In genomic region chr6:124375435-124375884, GRCm38 (mm10) we compare ENCODE assay signal across 9 mouse cellular contexts. TPM values are rescaled to one million over a fixed set of nuclear protein-coding genes. Genes with fewer than 3 reads are reported as not detected.
DNase-seq lines count a peak whose midpoint lies in the region; ATAC-seq and TF ChIP-seq lines count a peak whose summit lies in the region.
"Had no signal": no experiment of that assay in that cellular context is flagged by ENCODE, and none has a peak within 500 bp of the region (broad histone marks: within the 10 kb centered on the region; RNA-seq: fewer than 3 reads in every experiment).

No protein-coding gene starts in this region.

- H3K9ac ChIP-seq in forebrain, embryonic 12.5 days, result no peak overlapping the region
- H3K9ac ChIP-seq in forebrain, postnatal 0 days, result no peak overlapping the region
- H3K9ac ChIP-seq: limb, embryonic 15.5 days had no signal

- peak; percentile 67 for DNase-seq in c-Kit-positive CD71-positive TER-119-negative erythroid progenitor cells, embryonic 14.5 days (ENCODE audit: low read depth)
- DNase-seq in kidney, postnatal 36 days, result peak; percentile 25 to 33
- DNase-seq in skeletal muscle tissue, adult 2 months (ENCODE audit: low read depth, low spot score), result peak; percentile 69
- DNase-seq in cerebellum, adult 11 months, result no peak
- no peak for DNase-seq in urinary bladder, postnatal 4 days (ENCODE audit: low spot score in 2 of 2)
- DNase-seq in forebrain, postnatal 0 days, result no peak

- peak; percentile 93 for ATAC-seq in CD4-positive, CD25-positive, alpha-beta regulatory T cell, adult 4 months
- no peak for ATAC-seq in forebrain, embryonic 12.5 days (ENCODE audit: low FRiP score)
- no peak for ATAC-seq in forebrain, postnatal 0 days

- H3K27ac ChIP-seq in forebrain, embryonic 12.5 days, result no peak overlapping the region
- H3K27ac ChIP-seq in forebrain, postnatal 0 days (ENCODE audit: low read depth, low read length), result no peak overlapping the region
- H3K27ac ChIP-seq: limb, embryonic 15.5 days had no signal

- TF ChIP-seq CTCF in forebrain, postnatal 0 days (IDR thresholded peaks at IDR 0.05; ENCODE audit: low read depth), result no peak

- H3K27me3 ChIP-seq in forebrain, embryonic 12.5 days, result no peaks in the 10 kb centered on the region
- no peaks in the 10 kb centered on the region for H3K27me3 ChIP-seq in forebrain, postnatal 0 days (ENCODE audit: insufficient read depth, low read length)
- H3K27me3 ChIP-seq: limb, embryonic 15.5 days had no signal

- H3K4me1 ChIP-seq in forebrain, embryonic 12.5 days, result no peaks in the 10 kb centered on the region
- no peaks in the 10 kb centered on the region for H3K4me1 ChIP-seq in forebrain, postnatal 0 days (ENCODE audit: insufficient read depth)
- H3K4me1 ChIP-seq: limb, embryonic 15.5 days had no signal

- no peaks in the 10 kb centered on the region for H3K9me3 ChIP-seq in forebrain, embryonic 12.5 days
- H3K9me3 ChIP-seq in forebrain, postnatal 0 days (ENCODE audit: low read length), result no peaks in the 10 kb centered on the region
- H3K9me3 ChIP-seq: limb, embryonic 15.5 days had no signal

- H3K4me2 ChIP-seq in forebrain, embryonic 12.5 days, result no peak overlapping the region
- no peak overlapping the region for H3K4me2 ChIP-seq in forebrain, postnatal 0 days (ENCODE audit: low read depth)
- H3K4me2 ChIP-seq: limb, embryonic 15.5 days had no signal

- 91% methylated on average over 11 of the region's 11 CpGs for WGBS in forebrain, embryonic 12.5 days
- 87% methylated on average over 11 of the region's 11 CpGs for WGBS in forebrain, postnatal 0 days

- H3K36me3 ChIP-seq in forebrain, embryonic 12.5 days (replicated peaks), result no peaks in the 10 kb centered on the region
- H3K36me3 ChIP-seq in forebrain, postnatal 0 days (ENCODE audit: insufficient read depth), result no peaks in the 10 kb centered on the region
- H3K36me3 ChIP-seq: limb, embryonic 15.5 days had no signal

- no peak overlapping the region for H3K4me3 ChIP-seq in forebrain, embryonic 12.5 days (replicated peaks)
- H3K4me3 ChIP-seq in forebrain, postnatal 0 days (ENCODE audit: low read depth, low read length), result no peak overlapping the region
- H3K4me3 ChIP-seq: limb, embryonic 15.5 days had no signal

RNA-seq across cellular contexts. Expression of gene Pex5, which starts 39.4 kb away (rescaled TPM):
- polyA plus RNA-seq in CD4-positive, CD25-positive, alpha-beta regulatory T cell, adult 4 months (2017; shearing (Covaris generic)), result 10 to 100 TPM in 1 of 2 experiments, 1 to 10 TPM in 1; 8.4 to 15.3 TPM
- 65.9 and 66.0 TPM in 2 replicates for polyA plus RNA-seq in forebrain, embryonic 12.5 days (2016; fragmentation: Nextera tagmentation; extraction: Ambion mirVana)
- total RNA-seq in forebrain, postnatal 0 days (2014; rRNA removed), result 98.2 and 103 TPM in 2 replicates
- 49.6 and 55.3 TPM in 2 replicates for polyA plus RNA-seq in forebrain, postnatal 0 days (2015; fragmentation: Nextera tagmentation; extraction: Ambion mirVana)

Comparison
In these comparisons a context has a peak if more than half of its experiments do, and no peak if none do; other contexts are left out.
1. DNase-seq: peak in c-Kit-positive CD71-positive TER-119-negative erythroid progenitor cells, embryonic 14.5 days (single experiment), kidney, postnatal 36 days (2 of 2) and skeletal muscle tissue, adult 2 months (single experiment); none in cerebellum, adult 11 months (single experiment), urinary bladder, postnatal 4 days (0 of 2) and forebrain, postnatal 0 days (single experiment).